Mouse (Mus musculus): ENCODE data around the gene Kirrel. TPM values are rescaled to one million over a fixed set of nuclear protein-coding genes. Genes with fewer than 3 reads are reported as not detected.
A peak's percentile ranks its signal among the peaks of the same experiment; 100 is the strongest.

Kirrel gene
- polyA plus RNA-seq, 1 experiment from 2014 or later = 4.5 TPM

GRCm38 (mm10) chr3:87130933-87131332, 43.6 kb downstream of the Kirrel start:
- no peaks in the 10 kb centered on the region; the same call in 1 of the 2 replicates for H3K4me1 ChIP-seq (replicated peaks; ENCODE audit: control insufficient read depth, insufficient read depth)
- no peak overlapping the region for H3K4me2 ChIP-seq (replicated peaks; ENCODE audit: low read depth)
- H3K9ac ChIP-seq (ENCODE audit: low read length) = no peak overlapping the region
- ATAC-seq (ENCODE audit: low FRiP score, low TSS enrichment) (no peak), DNase-seq (ENCODE audit: low spot score) (no peak)
- no peak overlapping the region for H3K4me3 ChIP-seq (ENCODE audit: low read depth, low read length)
- no peak overlapping the region for H3K27ac ChIP-seq (replicated peaks)
- 86% methylated on average over 6 of the region's 6 CpGs for WGBS
- no peaks in the 10 kb centered on the region for H3K9me3 ChIP-seq (ENCODE audit: control insufficient read depth, low read length)
- no peaks in the 10 kb centered on the region for H3K36me3 ChIP-seq (ENCODE audit: control insufficient read depth, insufficient read depth, low read length)
- H3K27me3 ChIP-seq (ENCODE audit: control insufficient read depth, insufficient read depth, low read length) = no peaks in the 10 kb centered on the region
- TF ChIP-seq EP300 (optimal IDR thresholded peaks at IDR 0.05) (no peak), CTCF (IDR thresholded peaks at IDR 0.05; ENCODE audit: low read depth) (no peak)

DNA sequence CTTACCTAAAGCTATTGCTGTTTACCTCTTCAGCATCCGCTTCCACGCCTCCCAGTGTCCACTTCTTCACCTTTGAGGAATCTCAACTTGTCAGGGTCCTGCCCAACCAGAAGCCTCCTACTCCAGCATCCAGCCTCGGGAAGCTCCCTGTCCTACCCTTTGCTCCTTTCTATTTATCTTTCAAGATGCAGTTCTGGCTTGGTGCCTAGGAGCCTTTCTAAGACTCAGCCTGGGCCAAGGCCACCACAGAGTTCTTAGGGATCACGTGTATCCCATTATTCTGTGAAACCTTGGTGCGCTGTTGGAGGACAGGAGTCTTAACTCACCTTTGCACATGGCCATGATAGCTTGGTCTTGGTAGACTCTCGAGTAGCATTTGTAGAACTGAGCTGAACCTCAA, 50.8 kb downstream of the Kirrel start:
- Histone ChIP-seq H3K4me1 (replicated peaks; ENCODE audit: control insufficient read depth, insufficient read depth) (no peaks in the 10 kb centered on the region), H3K9me3 (ENCODE audit: control insufficient read depth, low read length) (no peaks in the 10 kb centered on the region), H3K4me3 (ENCODE audit: low read depth, low read length) (no peak overlapping the region), H3K9ac (ENCODE audit: low read length) (no peak overlapping the region), H3K27me3 (ENCODE audit: control insufficient read depth, insufficient read depth, low read length) (no peaks in the 10 kb centered on the region), H3K27ac (replicated peaks) (no peak overlapping the region), H3K4me2 (replicated peaks; ENCODE audit: low read depth) (no peak overlapping the region), H3K36me3 (ENCODE audit: control insufficient read depth, insufficient read depth, low read length) (no peaks in the 10 kb centered on the region)
- TF ChIP-seq CTCF (IDR thresholded peaks at IDR 0.05; ENCODE audit: low read depth) (no peak), EP300 (optimal IDR thresholded peaks at IDR 0.05) (no peak)
- DNase-seq (ENCODE audit: low spot score) (no peak), ATAC-seq (ENCODE audit: low FRiP score, low TSS enrichment) (no peak)
- 60% methylated on average over 6 of the region's 6 CpGs for WGBS

- DNase-seq (ENCODE audit: low spot score) (no peak), ATAC-seq (ENCODE audit: low FRiP score, low TSS enrichment) (no peak)
- H3K36me3 ChIP-seq (ENCODE audit: control insufficient read depth, insufficient read depth, low read length) = no peaks in the 10 kb centered on the region
- H3K4me3 ChIP-seq (ENCODE audit: low read depth, low read length) = no peak overlapping the region
- no peaks in the 10 kb centered on the region for H3K27me3 ChIP-seq (ENCODE audit: control insufficient read depth, insufficient read depth, low read length)
- no peak overlapping the region for H3K27ac ChIP-seq (replicated peaks)
- no peak overlapping the region for H3K4me2 ChIP-seq (replicated peaks; ENCODE audit: low read depth)
- TF ChIP-seq CTCF (IDR thresholded peaks at IDR 0.05; ENCODE audit: low read depth) (no peak), EP300 (optimal IDR thresholded peaks at IDR 0.05) (no peak)
- H3K9ac ChIP-seq (ENCODE audit: low read length) = no peak overlapping the region
- peaks cover 13% of the 10 kb centered on the region; the same call in 1 of the 2 replicates for H3K4me1 ChIP-seq (replicated peaks; ENCODE audit: control insufficient read depth, insufficient read depth)
- H3K9me3 ChIP-seq (ENCODE audit: control insufficient read depth, low read length) = no peaks in the 10 kb centered on the region
- 83% methylated on average over 9 of the region's 9 CpGs for WGBS
Observed at GRCm38 (mm10) chr3:87118214-87118613, 56.3 kb downstream of the Kirrel start.

GRCm38 (mm10) chr3:87117632-87118031, 56.9 kb downstream of the Kirrel start:
- ATAC-seq (ENCODE audit: low FRiP score, low TSS enrichment) = peak; percentile 38; the same call in 1 of the 2 replicates
- no peaks in the 10 kb centered on the region for H3K36me3 ChIP-seq (ENCODE audit: control insufficient read depth, insufficient read depth, low read length)
- no peak for DNase-seq (ENCODE audit: low spot score)
- 65% methylated on average over 12 of the region's 12 CpGs for WGBS
- H3K4me1 ChIP-seq (replicated peaks; ENCODE audit: control insufficient read depth, insufficient read depth) = peaks cover 13% of the 10 kb centered on the region; the same call in 1 of the 2 replicates
- no peak overlapping the region for H3K4me2 ChIP-seq (replicated peaks; ENCODE audit: low read depth)
- peak overlapping the region; percentile 56; the same call in 1 of the 2 replicates for H3K27ac ChIP-seq (replicated peaks)
- no peak for TF ChIP-seq EP300 (optimal IDR thresholded peaks at IDR 0.05)
- no peak for TF ChIP-seq CTCF (IDR thresholded peaks at IDR 0.05; ENCODE audit: low read depth)
- no peak overlapping the region for H3K9ac ChIP-seq (ENCODE audit: low read length)
- no peaks in the 10 kb centered on the region for H3K9me3 ChIP-seq (ENCODE audit: control insufficient read depth, low read length)
- H3K4me3 ChIP-seq (ENCODE audit: low read depth, low read length) = no peak overlapping the region
- no peaks in the 10 kb centered on the region for H3K27me3 ChIP-seq (ENCODE audit: control insufficient read depth, insufficient read depth, low read length)

DNA sequence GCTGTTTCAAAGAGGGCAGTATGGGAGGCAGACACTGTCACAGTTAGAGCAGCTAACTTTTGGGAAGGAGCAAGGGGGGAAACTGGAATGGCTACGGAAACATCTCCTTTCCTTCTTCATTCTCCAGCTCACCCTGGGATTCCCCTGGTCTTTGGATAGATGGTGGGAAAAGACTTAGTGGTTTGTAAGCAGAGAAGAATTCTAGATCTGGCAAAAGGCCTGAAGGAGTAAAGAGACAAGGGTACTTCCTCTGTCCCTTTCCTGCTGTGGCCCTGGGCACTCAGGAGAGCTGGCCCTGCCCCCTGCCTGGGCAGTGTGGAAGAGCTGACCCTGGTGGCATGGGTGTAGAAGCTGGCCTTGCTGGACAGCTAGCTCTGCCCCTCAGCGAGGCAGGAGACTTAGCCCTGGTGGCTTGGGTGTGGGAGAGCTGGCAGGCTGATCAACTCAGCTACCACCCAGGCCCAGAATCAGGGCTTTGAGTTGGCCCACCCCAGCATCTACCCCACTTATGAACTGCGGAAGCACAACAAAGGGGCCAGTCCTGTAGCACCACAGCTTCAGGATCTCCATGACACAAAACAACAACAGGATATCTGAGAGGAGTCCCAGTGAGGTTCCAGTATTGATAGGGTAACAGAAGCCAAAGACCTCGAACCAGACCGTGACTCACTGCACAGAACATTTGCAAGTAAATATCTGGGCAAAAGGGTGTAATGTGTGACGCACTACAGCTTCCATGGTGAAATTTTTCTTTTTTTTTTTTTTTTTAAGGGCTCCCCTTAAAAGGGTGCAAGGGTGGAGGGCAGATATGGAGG, 58.6 kb downstream of the Kirrel start:
- H3K27ac ChIP-seq (replicated peaks) = peak overlapping the region; percentile 79
- no peak for TF ChIP-seq CTCF (IDR thresholded peaks at IDR 0.05; ENCODE audit: low read depth)
- TF ChIP-seq EP300 (optimal IDR thresholded peaks at IDR 0.05) = no peak
- H3K9ac ChIP-seq (ENCODE audit: low read length) = no peak overlapping the region
- ATAC-seq (ENCODE audit: low FRiP score, low TSS enrichment) = no peak
- no peak overlapping the region for H3K4me2 ChIP-seq (replicated peaks; ENCODE audit: low read depth)
- no peaks in the 10 kb centered on the region for H3K9me3 ChIP-seq (ENCODE audit: control insufficient read depth, low read length)
- peaks cover 13% of the 10 kb centered on the region; the same call in 1 of the 2 replicates for H3K4me1 ChIP-seq (replicated peaks; ENCODE audit: control insufficient read depth, insufficient read depth)
- no peaks in the 10 kb centered on the region; the same call in 1 of the 2 replicates for H3K36me3 ChIP-seq (ENCODE audit: control insufficient read depth, insufficient read depth, low read length)
- H3K27me3 ChIP-seq (ENCODE audit: control insufficient read depth, insufficient read depth, low read length) = no peaks in the 10 kb centered on the region
- DNase-seq (ENCODE audit: low spot score) = no peak
- H3K4me3 ChIP-seq (ENCODE audit: low read depth, low read length) = no peak overlapping the region
- WGBS = 55% methylated on average over 6 of the region's 6 CpGs

DNA sequence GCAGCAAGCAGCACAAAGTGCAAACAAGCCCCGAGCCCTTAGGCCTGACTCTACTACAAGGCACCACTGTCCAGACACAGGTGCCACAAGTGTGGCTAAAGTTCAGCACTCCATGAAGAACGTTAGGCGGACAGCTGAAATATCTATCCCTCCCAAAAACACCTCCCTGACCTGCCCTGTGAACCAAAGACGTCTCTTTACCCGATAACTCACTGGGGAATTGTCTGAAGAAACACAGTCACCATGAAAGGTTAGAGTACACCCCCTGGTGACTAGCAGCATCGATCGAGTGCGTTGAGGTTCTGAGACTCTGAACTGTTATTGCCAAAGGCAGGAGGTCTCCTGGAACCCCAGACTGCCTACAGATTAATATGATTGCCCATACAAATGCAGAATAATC, 59.3 kb downstream of the Kirrel start:
- Histone ChIP-seq H3K9ac (ENCODE audit: low read length) (no peak overlapping the region), H3K36me3 (ENCODE audit: control insufficient read depth, insufficient read depth, low read length) (no peaks in the 10 kb centered on the region; the same call in 1 of the 2 replicates), H3K27me3 (ENCODE audit: control insufficient read depth, insufficient read depth, low read length) (no peaks in the 10 kb centered on the region), H3K4me1 (replicated peaks; ENCODE audit: control insufficient read depth, insufficient read depth) (peaks cover 13% of the 10 kb centered on the region; the same call in 1 of the 2 replicates), H3K27ac (replicated peaks) (peak overlapping the region; percentile 79), H3K9me3 (ENCODE audit: control insufficient read depth, low read length) (no peaks in the 10 kb centered on the region), H3K4me2 (replicated peaks; ENCODE audit: low read depth) (no peak overlapping the region), H3K4me3 (ENCODE audit: low read depth, low read length) (no peak overlapping the region)
- TF ChIP-seq EP300 (optimal IDR thresholded peaks at IDR 0.05) = no peak
- no peak for TF ChIP-seq CTCF (IDR thresholded peaks at IDR 0.05; ENCODE audit: low read depth)
- ATAC-seq (ENCODE audit: low FRiP score, low TSS enrichment) (no peak), DNase-seq (ENCODE audit: low spot score) (no peak)
- WGBS = 75% methylated on average over 8 of the region's 8 CpGs

Data from stomach, postnatal 0 days (tissue).